Mouse (Mus musculus): ENCODE data around the gene Fndc9.

Fndc9 gene

DNA sequence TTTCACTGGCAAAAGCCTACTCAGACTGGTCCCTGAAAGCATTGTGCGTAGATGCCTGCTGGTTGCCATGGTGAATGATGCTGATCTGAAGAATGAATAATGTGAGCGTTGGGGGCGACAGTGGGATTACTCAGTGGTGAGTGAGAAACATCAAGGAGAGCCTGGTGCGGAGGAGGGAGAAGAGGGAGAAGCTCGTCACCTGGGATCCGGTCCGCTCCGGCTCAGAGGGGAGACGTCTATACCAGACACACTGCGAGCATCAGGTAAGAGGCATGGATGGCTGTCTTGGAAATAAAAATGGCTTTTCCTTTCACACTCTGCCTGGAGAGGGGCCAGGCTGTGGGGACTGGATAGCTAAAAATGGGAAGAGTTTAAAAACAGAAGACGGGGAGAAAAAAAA, at the start of gene Fndc9:
Gene Fndc9, plus strand, starts transcription at position 198 of the 400 bp plus-strand sequence.
- DNase-seq (ENCODE audit: extremely low read depth, insufficient read length, low spot score): no peak

DNA sequence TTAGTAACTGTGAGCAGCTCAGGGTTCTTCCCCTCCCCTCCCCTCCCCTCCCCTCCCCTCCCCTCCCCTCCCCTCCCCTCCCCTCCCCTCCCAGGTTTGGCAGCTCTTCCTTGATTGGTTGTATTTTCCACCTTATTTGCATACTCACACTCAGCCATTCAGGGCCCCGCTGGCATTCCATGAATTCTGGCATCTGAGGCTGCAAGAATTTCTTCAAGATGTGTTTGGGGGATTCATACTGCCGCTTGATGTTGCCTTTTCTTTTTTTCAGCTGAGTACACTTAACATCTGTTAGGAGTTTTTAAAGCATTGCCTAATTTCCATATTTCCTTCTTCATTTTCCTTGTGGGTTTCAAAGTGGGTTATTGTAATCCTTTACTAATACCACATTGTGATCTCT, 47.0 kb upstream of the Fndc9 start:
- no peak for DNase-seq (ENCODE audit: extremely low read depth, insufficient read length, low spot score)

DNA sequence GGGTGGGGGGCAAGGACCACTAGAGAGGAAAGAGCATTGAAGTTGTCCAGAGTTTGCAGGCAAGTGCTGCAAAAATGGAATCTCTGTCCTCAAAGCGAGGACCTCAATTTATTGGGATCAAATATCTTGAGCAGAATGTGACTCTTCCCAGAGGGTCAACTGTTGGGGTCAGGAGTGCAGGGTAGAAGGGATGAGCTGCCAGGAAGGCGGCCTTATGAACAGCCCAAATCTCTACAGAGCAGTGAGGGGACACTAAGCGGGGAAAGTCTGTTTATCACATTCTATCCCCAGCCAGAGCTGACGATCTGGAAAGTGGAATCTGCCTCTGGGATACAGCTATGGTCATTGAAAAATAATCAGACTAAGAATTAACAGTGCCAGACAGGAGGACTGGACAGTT, 41.2 kb upstream of the Fndc9 start:
- no peak for DNase-seq (ENCODE audit: extremely low read depth, insufficient read length, low spot score)

DNA sequence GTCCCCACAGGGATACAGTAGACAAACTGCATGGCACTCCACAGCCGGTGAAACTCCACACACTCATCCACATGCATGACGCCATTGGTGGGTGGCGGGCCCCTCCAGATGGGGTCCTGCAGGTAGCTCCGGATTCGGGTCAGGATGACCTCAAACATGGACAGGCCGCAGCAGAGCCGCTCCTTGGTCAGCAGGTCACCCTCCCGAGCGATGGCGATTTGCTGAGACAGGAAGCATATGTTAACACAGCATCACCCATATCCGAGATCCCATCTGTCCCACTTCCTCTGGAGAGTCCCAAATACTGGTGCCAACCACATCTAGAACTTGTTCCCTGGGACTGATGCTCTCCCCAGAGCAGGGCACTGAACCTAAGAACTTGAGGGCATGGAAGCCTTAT, 34.7 kb upstream of the Fndc9 start:
- no peak for DNase-seq (ENCODE audit: extremely low read depth, insufficient read length, low spot score)

DNA sequence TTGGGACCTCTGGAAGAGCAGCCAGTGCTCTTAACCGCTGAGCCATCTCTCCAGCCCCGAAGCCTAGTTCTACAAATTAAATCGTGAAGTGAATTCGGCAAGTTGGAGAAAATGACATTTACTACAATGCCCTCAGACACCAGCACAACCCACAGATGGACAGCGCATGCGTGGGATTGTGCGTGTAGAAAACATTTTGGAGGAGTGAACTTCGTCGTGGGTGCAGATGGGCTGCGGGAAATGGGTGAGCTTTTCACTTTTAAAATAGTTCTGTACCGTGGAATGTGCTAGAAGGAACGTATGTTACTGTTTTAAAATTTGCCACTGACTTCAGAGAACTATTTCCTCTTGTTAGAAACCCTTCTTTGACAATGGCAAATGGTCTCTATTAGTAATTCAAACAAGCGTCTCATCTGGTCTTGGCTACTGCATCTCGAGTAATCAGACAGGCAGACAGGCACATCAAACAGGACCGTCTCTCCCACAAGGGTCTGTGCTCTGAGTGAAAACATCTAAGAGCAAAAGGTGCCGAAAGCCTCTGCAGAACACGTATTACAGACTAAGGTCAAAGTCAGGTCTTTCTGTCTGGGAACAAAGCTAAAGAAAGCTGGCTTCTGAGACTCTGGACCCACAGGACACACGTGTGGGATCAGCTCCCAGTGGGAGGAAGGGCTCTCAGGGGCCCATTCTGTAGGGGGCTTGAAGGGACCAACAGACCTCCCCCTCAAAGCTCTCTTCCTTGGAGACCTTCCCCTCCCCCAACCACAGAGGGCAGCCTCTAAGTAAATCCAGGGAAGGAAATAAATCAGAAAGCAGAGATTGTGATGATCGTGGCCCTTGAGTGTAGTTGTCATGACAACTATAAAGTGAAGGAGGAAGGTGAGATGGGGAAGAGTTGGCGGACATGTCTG, 33.4 kb upstream of the Fndc9 start:
- DNase-seq (ENCODE audit: extremely low read depth, insufficient read length, low spot score): no peak

DNA sequence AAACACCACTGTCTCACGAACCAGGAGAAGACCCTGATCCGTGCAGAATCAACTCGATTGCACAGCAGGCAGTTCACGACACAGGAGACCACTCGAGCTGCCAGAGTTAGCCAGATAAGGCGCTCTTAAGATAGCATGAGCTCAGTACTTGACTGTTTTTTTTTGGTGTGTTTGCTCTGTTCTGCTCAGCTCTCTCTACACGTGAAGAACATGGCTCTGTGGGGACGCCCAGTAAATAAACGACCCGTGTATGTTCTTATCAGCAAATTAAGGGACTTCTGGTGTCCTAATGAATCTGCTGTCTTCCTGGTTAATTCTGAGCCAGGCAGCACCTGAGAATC, 32.8 kb upstream of the Fndc9 start:
- no peak for DNase-seq (ENCODE audit: extremely low read depth, insufficient read length, low spot score)

DNA sequence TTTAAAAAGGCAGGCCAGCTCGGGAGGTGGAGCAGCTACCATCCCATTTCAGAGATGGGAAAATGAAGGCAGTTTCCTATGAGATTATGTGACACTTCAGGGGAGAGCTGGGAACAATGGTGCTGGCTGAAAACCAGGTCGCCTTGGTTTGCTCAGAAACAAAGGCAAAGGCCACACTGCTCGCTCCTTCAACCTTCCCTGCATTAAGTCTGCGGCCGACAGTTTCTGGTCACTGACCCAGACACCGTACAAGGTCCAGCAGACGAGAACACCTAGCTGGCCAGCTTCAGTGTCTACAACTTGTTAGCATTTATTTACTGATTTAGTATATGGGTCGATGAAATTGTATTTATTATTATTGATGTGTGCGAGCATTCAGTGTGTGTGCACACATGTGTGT, 30.5 kb upstream of the Fndc9 start:
- DNase-seq (ENCODE audit: extremely low read depth, insufficient read length, low spot score): no peak

DNA sequence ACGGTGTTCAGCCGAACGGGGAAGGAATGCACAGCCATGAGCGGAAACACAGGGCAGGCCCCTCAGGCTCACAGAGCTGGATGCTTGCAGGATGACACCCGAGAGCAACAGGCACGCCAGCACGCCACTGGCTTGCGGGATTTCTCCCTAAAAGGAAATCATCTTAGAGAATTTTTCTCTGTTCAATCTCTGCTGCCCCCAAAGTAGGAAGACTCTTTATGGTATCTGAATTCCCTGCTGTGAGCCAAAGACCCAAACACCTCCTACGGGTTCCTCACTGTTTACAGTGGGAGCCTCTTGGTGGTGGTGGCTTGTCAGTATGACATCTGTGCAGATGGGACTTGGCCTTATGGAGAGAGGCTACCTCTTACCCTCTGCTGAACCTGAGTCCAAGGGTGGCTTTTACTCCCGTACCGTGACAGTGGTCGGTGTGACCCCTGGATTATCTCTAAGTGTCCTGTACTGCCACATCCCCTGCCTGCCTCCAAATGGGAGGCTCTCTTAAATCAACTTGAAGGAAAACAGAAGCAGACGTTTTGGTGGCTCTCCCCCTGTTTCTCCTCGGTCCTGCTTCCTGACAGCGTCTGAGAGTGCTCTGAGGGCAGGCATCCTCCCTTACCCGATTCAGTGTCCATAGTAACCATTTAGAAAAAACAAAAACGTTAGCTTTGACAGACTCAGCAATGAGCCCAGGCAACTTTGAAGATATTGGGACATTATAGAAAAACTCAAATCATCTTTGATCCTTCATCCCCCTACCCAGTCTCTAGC, 29.5 kb upstream of the Fndc9 start:
- no peak for DNase-seq (ENCODE audit: extremely low read depth, insufficient read length, low spot score)

DNA sequence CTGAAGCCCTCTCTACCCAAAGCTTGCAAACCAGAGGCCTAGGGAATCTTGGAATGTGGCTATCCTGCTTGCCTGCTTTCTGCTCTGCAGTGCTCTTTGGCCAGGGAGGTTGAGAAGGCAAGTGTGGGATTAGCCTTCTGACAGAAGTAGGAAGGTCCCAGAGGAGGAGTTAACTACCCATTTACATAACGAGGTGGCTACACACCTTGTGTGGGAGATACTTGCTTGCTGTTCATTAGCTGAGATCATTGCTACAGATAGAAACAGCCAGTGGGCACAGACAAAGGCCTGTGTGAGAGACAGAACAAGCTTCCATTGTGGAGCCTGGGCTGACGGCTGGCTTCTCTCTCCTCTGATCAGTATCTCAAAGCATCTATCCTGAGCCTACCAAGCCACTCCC, 25.4 kb upstream of the Fndc9 start:
- no peak for DNase-seq (ENCODE audit: extremely low read depth, insufficient read length, low spot score)

DNA sequence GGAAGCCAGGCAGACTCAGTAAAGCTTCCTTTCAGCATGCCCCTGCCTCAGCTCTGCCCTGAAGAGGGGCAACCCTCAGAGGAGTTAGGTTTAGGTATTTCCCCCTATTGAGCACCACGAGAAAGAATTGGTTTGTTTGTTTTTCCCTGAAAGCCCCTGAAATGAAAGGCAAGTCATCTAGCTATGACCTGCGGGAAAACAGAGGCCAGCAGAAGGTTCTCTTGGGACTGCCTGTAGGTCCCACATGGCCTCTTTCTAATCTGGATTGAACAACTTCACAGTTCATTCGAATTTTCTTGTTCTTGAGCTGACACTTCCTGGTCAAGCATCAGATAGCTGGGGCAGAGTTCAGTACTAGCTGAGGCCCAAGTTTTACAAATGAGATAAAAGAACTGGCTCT, 23.5 kb upstream of the Fndc9 start:
- DNase-seq (ENCODE audit: extremely low read depth, insufficient read length, low spot score): no peak

DNA sequence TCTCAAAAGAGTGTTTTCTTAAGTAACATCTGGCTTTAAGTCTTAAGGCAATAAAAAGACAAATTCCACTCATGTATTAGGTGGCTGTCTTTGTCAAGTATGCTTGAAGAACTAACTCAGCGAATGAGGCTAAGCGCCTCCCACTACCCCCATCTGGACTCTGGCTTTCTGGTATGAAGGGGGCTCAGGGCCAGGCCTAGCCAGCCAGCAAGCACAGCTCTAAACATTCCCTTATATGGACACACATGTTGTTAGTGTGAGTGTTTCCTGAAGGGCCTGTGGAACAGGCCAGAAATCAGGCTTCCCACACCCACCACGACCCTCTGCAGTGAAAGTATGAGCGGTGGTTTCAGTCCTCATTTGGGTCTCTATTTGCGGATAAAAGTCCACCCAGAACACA, 21.5 kb upstream of the Fndc9 start:
- DNase-seq (ENCODE audit: extremely low read depth, insufficient read length, low spot score): no peak

DNA sequence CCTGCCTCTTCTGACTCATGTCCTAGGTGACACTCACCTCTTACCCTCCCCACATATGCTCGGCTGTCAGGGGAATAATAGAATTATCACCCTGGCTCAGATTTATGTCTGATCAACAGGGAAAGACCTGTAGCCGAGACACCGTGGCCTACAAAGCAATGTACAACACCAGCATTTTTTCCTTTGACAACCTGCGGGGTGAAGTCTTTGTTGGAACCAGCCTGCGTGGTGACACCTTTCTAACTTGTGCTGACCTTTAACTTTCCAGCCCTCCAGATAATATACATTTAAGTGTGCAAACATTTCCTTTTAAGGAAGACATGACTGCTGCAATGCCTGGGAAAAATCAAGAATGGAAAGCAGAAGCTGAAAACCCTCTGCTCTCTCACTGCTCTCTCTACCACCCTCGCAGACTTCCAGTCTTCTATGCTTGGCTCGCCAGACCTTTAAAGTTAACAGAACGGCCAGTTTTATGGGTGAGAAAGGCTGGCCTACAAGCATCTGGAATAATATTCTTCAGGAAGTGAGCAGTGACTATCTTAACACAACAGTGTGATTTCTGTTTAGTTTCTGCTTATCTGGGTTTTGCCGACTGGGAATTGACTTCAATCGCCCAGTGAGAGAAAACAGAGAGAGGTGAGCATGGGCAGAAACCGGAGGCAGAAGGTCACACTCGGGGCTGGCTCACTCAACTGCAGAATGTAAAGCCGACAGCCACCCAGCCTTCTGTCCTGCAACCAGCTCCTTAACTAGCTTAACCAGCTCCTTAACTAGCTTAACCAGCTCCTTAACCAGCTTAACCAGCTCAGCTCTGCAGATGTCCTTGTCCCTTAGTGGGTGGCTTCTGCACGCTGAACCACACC, 20.7 kb upstream of the Fndc9 start:
- no peak for DNase-seq (ENCODE audit: extremely low read depth, insufficient read length, low spot score)

DNA sequence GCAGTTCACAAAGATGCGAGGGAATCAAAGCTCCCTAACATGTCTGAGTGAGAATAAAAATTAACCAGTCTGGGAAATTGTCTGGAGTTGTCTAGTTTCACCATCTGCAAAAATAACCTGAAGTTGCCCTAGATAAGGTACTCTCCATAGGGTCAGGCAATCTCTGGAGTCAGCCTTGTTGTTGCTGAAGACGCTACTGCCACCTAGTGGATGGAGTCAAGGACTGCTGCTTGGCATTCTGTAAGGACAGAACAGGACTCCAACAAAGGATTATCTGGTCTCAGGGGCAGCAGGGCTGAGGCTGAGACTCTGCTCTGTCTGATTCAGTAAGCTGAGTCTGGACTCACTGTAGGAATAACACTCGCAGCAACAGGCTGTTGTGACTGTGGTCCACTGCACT, 20.0 kb upstream of the Fndc9 start:
- no peak for DNase-seq (ENCODE audit: extremely low read depth, insufficient read length, low spot score)

DNA sequence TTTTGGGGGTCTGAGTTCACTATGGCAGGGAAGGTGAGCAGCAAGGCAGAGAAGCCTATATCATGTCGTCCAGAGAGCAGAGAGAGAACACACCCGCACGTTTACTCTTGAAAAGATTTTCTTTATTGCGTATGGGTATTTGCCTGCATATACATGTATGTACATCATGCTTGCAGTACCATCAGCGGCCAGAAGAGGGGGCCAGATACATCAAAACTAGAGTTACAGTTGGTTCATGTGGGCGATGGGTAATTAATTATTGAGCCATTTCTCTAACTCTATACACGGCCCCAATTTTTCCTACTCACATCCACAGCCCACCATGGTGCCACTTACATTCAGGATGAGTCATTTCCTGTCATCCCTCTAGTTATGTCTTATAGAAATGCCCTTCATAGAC, 18.7 kb upstream of the Fndc9 start:
- DNase-seq (ENCODE audit: extremely low read depth, insufficient read length, low spot score): no peak

DNA sequence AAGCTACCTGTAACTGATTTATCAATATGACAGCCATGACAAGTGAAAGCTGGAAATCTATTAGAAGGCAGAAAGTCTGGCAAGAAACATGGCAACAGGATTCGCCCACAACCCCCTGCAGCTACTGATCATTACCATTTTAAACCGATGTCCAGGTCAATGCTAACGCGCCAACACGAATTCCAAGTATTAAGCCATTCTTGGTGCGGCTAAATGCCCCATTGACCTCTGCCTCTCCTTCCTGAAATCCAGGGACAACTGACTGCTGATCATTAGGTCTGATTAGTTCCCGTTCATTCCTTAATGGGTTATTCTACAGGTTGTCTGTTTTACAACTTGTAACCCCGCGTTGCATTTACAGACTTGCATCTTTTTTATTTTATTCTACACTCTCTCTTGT, 17.6 kb upstream of the Fndc9 start:
- DNase-seq (ENCODE audit: extremely low read depth, insufficient read length, low spot score): no peak

DNA sequence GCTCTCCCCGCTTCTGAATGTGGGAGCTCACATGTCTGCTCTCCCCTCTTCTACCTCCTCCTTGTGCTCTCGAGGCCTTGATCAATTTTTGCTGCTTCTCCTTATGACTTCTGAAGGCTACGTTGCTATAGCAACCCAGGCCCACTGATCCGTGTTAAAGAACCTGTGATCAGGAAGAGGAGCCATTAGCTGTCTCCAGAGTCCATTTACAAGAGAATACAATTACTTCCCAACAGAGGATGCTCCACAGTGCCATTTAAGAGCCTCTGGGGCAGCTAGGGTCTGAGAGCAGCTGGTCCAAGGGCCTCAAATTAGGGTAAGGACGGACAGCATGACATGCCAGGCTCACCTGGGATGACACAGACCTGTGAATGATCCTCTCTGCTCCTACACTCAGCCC, 16.7 kb upstream of the Fndc9 start:
- DNase-seq (ENCODE audit: extremely low read depth, insufficient read length, low spot score): no peak

DNA sequence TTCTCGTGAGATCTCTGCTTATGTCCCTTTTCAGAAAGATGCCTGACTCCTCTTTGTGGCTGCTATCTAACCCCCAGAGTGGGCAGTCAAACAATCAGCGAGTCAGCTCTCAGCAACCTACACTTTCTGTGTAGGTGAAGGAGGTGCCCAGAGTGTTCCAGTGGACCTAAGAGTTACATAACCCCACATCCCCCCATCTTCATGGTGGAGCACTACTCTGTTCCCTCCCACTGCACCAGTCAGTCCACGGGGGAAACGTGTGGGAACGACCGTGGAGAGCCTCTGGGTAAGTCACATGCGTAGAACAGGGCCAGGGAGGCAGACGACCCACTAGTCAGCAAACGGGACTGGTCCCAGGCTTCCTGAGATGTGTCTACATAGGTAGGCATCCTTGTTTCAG, 16.0 kb upstream of the Fndc9 start:
- no peak for DNase-seq (ENCODE audit: extremely low read depth, insufficient read length, low spot score)

DNA sequence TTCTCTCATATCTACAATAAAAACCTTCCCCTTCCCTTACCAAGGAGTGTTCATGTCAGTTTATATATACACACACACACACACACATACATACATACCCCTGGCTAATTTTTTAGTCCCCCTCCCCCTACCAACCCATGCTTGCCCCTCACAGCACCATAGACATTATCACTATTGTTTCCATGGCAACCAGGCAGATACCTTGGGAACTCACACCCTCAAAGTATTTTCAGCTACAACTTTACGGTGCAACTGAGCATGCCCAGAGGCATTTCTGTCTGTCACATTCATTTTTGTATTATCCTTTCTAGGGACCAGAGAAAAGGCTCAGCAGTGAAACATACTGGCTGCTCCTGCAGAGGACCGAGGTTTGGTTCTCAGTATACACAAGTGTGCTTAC, 15.1 kb upstream of the Fndc9 start:
- DNase-seq (ENCODE audit: extremely low read depth, insufficient read length, low spot score): no peak

DNA sequence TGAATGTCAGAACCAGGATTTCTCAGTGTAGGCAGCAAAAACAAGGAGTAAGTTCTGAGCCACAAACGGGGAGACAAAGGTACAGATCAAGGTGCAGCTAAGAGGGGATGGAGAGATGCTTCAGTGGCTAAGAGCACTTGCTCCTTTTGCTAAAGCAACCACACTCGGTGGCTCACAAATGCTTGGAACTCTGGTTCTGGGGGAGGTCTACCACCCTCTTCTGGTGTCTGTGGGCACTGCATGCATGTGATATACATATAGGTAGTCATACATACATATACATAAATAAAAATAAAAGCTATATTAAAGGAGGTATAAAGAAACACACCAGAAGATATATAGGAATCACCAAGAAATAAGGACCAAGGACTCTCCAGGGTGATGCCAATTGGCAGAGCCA, 11.8 kb upstream of the Fndc9 start:
- no peak for DNase-seq (ENCODE audit: extremely low read depth, insufficient read length, low spot score)

DNA sequence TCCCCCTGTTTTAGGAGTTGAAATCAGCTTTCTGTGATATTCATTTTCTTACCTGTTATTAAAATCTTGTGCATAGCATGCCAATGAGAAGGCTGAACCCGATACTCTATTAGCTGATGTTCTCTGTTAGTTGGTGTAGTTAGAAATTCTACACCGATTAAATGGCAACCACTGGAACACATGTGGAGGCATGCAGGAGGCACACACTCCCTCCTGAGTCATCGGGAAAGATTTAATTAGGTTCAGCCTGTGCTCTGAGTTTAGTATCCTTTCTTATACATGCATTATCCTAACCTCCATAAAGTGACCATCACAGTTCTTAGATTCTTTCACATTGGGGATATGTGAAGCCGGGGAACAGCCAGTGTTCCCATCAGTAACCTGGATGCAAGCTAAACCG, 10.0 kb upstream of the Fndc9 start:
- no peak for DNase-seq (ENCODE audit: extremely low read depth, insufficient read length, low spot score)

DNA sequence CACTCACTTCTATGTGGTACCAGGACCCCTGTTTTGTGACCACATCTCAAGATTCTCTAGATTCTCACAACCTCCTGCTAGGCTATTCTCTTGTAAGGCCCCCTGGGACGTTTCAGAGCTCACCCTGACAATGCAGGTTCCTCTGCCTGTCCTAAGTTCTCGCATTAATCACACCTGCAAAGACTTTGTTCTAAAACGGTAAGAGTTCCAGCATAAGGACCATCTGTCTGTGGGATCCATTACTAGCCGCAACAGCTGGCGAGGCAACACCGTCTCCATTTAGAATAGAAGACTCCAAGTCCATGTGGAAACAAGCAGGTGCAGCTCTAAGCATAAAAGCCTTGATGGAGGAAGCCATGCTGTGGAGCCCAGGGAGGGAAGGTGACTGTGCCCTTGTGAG, 5.1 kb upstream of the Fndc9 start:
- no peak for DNase-seq (ENCODE audit: extremely low read depth, insufficient read length, low spot score)

Measured in 3134 (cell line).